Mouse (Mus musculus) bone marrow, adult 2 months (tissue): Measurements from ENCODE around the gene Txndc17.

Experiments
- CTCF ChIP-seq: fragments of 200-500 bp; IDR thresholded peaks from 2 replicates; pipeline ENCODE4 v1.5.1; 2011; ENCODE audit warnings: low read length, control low read depth; ENCODE audit not compliant: control insufficient read depth, insufficient read depth
- POLR2A ChIP-seq: fragments of 200-500 bp; IDR thresholded peaks from 2 replicates; pipeline ENCODE4 v1.6.1; 2011; ENCODE audit warnings: low read depth, mild to moderate bottlenecking, control low read depth, low read length, borderline replicate concordance; ENCODE audit not compliant: control insufficient read depth

GRCm38 (mm10) chr11:72196506-72196905 lies 10.8 kb upstream of the Txndc17 start:
- TF ChIP-seq CTCF, result no peak
- no peak for TF ChIP-seq POLR2A
